Mouse (Mus musculus) erythroblast, embryonic 14.5 days (primary cell): ENCODE measurements around the gene Pdzd8. TPM values are rescaled to one million over a fixed set of nuclear protein-coding genes. Genes with fewer than 3 reads are reported as not detected.

ENCODE experiments used
- H3K27me3 ChIP-seq: 2 replicates; pipeline ENCODE4 v1.6.1; 2012; ENCODE audit warnings: inconsistent platforms; ENCODE audit not compliant: control insufficient read depth
- H3K36me3 ChIP-seq: 2 replicates; pipeline ENCODE4 v1.6.1; 2012; ENCODE audit warnings: mild to moderate bottlenecking, inconsistent platforms; ENCODE audit not compliant: control insufficient read depth
- H3K4me1 ChIP-seq: 2 replicates; pipeline ENCODE4 v1.6.1; 2012; ENCODE audit warnings: inconsistent platforms; ENCODE audit not compliant: control insufficient read depth
- H3K4me3 ChIP-seq: replicated peaks from 2 replicates; pipeline ENCODE3; 2012; ENCODE audit warnings: moderate library complexity, mild to moderate bottlenecking, inconsistent platforms
- H3K9me3 ChIP-seq: 2 replicates; pipeline ENCODE4 v1.6.1; 2012; ENCODE audit warnings: low read length, inconsistent platforms, mixed read lengths; ENCODE audit not compliant: control insufficient read depth
- GATA1 ChIP-seq: IDR thresholded peaks from 2 replicates; pipeline ENCODE4 v1.6.1; 2012; ENCODE audit warnings: low read length, inconsistent platforms, mixed read lengths
- TAL1 ChIP-seq: IDR thresholded peaks from 3 replicates; pipeline ENCODE4 v1.6.1; 2012; ENCODE audit warnings: low read length, inconsistent platforms, mixed read lengths
- polyA plus RNA-seq: library from polyadenylated mRNA; stranded (reverse); fragments of >175 nt; gene quantifications from 2 replicates; pipeline ENCODE4 v1.2.3, GENCODE M21; 2012

The Pdzd8 gene
- polyA plus RNA-seq, 1 experiment, result 0.36 TPM

GRCm38 (mm10) chr19:59346325-59346724, 745 bp upstream of the Pdzd8 start:
- H3K4me1 ChIP-seq, result peaks cover 62% of the 10 kb centered on the region
- peaks cover 8% of the 10 kb centered on the region for H3K36me3 ChIP-seq
- peaks cover 2% of the 10 kb centered on the region; the same call in 1 of the 2 replicates for H3K9me3 ChIP-seq
- peak overlapping the region; percentile 73 for H3K4me3 ChIP-seq
- TF ChIP-seq GATA1 (no peak), TAL1 (no peak)
- H3K27me3 ChIP-seq, result peaks cover 14% of the 10 kb centered on the region

DNA sequence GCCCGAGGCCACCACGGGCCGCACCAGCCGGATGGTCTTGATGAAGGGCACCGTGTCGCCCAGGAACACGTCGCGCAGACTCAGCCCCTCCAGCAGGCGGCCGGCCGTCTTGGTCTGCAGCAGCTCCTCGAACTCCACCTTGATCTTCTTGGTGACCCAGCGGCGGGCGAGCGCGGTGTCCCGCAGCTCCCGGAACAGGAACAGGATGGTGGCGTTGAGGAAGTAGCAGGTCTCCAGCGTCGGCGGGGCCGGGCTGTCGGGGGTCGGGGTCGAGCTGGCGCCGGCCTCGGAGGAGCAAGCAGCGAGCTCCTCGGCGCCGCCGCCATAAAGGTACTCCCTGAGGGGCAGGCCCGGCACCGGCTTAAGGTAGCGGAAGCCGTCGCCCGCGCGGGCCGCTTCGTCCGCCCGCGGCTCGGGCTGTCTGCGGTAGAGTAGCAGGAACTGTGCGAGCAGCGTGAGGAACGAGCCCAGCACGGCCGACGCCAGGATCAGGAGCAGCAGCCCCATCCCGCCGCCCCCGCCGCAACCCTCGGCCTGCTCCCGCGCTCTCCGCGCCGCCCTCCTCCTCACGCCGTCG, 411 bp downstream of the Pdzd8 start:
- H3K36me3 ChIP-seq, result peaks cover 14% of the 10 kb centered on the region
- H3K27me3 ChIP-seq, result peaks cover 3% of the 10 kb centered on the region
- H3K4me1 ChIP-seq, result peaks cover 61% of the 10 kb centered on the region
- TF ChIP-seq TAL1 (no peak), GATA1 (no peak)
- peak overlapping the region; percentile 73 for H3K4me3 ChIP-seq
- H3K9me3 ChIP-seq, result peaks cover 2% of the 10 kb centered on the region; the same call in 1 of the 2 replicates

GRCm38 (mm10) chr19:59344304-59344711, 1.3 kb downstream of the Pdzd8 start:
- TF ChIP-seq GATA1 (no peak), TAL1 (no peak)
- Histone ChIP-seq H3K9me3 (peaks cover 2% of the 10 kb centered on the region; the same call in 1 of the 2 replicates), H3K4me1 (peaks cover 64% of the 10 kb centered on the region)

DNA sequence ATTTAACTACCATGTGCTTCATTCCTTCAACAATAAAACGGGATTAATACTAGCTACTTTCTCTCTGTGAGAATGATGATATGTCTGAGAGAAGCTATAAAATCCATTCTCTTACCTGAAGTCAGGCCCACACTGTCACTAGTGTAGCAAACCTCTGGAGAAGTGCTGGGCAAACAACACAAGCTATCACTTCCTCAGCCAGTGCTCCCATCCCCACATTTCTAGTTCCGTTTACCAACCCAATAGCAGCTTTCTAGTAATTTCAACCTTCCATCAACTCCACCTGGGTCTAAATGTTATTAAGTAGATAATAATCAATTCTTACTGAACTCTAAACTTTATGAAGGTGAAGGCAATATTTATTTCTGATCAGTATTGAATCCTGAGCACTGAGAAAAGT, 2.6 kb downstream of the Pdzd8 start:
- H3K4me1 ChIP-seq, result peaks cover 73% of the 10 kb centered on the region
- peaks cover 2% of the 10 kb centered on the region; the same call in 1 of the 2 replicates for H3K27me3 ChIP-seq
- peaks cover 2% of the 10 kb centered on the region; the same call in 1 of the 2 replicates for H3K9me3 ChIP-seq
- peak overlapping the region; percentile 73 for H3K4me3 ChIP-seq
- TF ChIP-seq GATA1 (no peak), TAL1 (no peak)
- peaks cover 22% of the 10 kb centered on the region for H3K36me3 ChIP-seq

More at GRCm38 (mm10) chr19:59344304-59344711, 1.3 kb downstream of the Pdzd8 start:
- Histone ChIP-seq H3K36me3 (peaks cover 18% of the 10 kb centered on the region), H3K27me3 (peaks cover 2% of the 10 kb centered on the region; the same call in 1 of the 2 replicates), H3K4me3 (peak overlapping the region; percentile 73)

- peaks cover 43% of the 10 kb centered on the region for H3K36me3 ChIP-seq
- no peaks in the 10 kb centered on the region for H3K9me3 ChIP-seq
- H3K4me1 ChIP-seq, result peaks cover 79% of the 10 kb centered on the region
- H3K4me3 ChIP-seq, result no peak overlapping the region
- H3K27me3 ChIP-seq, result no peaks in the 10 kb centered on the region
- TF ChIP-seq TAL1, result no peak
- TF ChIP-seq GATA1, result no peak
Observed at GRCm38 (mm10) chr19:59339908-59340307, 5.7 kb downstream of the Pdzd8 start.

- H3K36me3 ChIP-seq, result peaks cover 45% of the 10 kb centered on the region
- no peaks in the 10 kb centered on the region for H3K27me3 ChIP-seq
- no peak for TF ChIP-seq TAL1
- H3K9me3 ChIP-seq, result peaks cover 2% of the 10 kb centered on the region; the same call in 1 of the 2 replicates
- H3K4me1 ChIP-seq, result peaks cover 76% of the 10 kb centered on the region
- no peak overlapping the region for H3K4me3 ChIP-seq
Observed at GRCm38 (mm10) chr19:59337872-59338681, 7.5 kb downstream of the Pdzd8 start.

DNA sequence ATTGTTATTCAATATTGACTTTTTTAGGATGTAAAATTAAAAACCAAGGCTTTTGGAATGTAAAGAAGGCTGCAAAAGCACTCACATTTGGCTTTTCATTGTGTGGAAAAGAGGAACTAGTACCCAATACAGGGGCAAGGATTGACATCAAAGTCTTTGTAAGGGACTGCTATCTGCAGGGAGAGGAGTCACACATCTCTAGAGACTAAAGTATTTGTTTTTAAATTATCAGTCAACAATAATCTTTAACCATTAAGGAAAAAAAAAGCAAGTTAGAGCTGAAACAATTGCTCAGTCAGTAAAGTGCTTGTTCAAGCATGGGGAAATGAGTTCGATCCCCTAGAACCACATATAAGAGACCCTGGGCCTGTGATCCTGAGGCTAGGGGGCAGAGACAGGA, 8.9 kb downstream of the Pdzd8 start:
- Histone ChIP-seq H3K36me3 (peaks cover 50% of the 10 kb centered on the region), H3K9me3 (peaks cover 2% of the 10 kb centered on the region; the same call in 1 of the 2 replicates), H3K27me3 (no peaks in the 10 kb centered on the region), H3K4me1 (peaks cover 74% of the 10 kb centered on the region), H3K4me3 (no peak overlapping the region)
- TF ChIP-seq TAL1, result no peak

DNA sequence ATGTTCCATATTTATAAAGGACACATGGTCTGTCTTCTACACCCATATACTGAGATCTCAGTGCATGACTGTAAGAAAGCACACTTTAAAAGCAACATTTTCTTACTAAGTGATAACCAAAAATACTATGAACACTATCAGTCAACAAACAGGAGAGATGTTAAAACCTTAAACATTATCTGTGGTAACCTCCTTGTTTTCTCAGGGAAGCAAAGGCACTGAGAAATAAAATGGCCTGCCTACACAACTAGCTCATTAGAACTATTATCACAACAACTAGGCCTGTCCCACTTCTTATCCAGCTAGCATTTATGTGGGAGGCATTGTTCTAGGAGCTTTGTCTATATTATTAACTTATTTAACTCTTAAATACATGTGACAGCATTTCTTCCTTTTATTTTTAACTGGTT, 14.8 kb downstream of the Pdzd8 start:
- Histone ChIP-seq H3K9me3 (peaks cover 2% of the 10 kb centered on the region; the same call in 1 of the 2 replicates), H3K36me3 (peaks cover 41% of the 10 kb centered on the region), H3K4me1 (peaks cover 57% of the 10 kb centered on the region)

DNA sequence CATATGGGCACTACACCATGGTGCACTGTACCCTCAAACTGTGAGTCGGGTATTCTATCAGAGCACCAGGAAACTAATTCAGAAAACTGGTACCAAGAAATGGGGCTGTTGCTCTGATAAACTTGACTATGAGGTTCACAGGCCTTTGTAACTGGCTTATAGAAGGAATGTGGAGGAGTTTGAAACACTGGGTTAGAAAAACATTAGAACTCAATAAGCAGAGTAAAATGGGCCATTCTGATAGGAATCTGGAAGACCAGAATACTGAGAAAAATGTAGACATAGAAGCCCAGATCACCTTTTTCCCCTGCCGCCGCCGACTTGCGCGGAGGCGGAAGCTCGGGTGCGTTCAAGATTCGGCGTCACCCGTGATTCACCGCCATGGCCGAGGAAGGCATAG, 23.6 kb downstream of the Pdzd8 start, which contains the start of gene Rps12-ps3:
Gene Rps12-ps3, plus strand, starts transcription at position 301 of the 400 bp plus-strand sequence.
- Histone ChIP-seq H3K36me3 (peaks cover 69% of the 10 kb centered on the region), H3K9me3 (no peaks in the 10 kb centered on the region), H3K4me1 (peaks cover 20% of the 10 kb centered on the region), H3K4me3 (no peak within 1 kb of the TSS), H3K27me3 (no peaks in the 10 kb centered on the region)
- TF ChIP-seq GATA1, result no peak
- no peak for TF ChIP-seq TAL1

More for the DNA sequence above, 14.8 kb downstream of the Pdzd8 start:
- Histone ChIP-seq H3K27me3 (no peaks in the 10 kb centered on the region), H3K4me3 (no peak overlapping the region)
- TF ChIP-seq GATA1 (no peak), TAL1 (peak; percentile 43)
